Mouse (Mus musculus): Measurements from ENCODE around the gene Phxr2.

The Phxr2 gene

DNA sequence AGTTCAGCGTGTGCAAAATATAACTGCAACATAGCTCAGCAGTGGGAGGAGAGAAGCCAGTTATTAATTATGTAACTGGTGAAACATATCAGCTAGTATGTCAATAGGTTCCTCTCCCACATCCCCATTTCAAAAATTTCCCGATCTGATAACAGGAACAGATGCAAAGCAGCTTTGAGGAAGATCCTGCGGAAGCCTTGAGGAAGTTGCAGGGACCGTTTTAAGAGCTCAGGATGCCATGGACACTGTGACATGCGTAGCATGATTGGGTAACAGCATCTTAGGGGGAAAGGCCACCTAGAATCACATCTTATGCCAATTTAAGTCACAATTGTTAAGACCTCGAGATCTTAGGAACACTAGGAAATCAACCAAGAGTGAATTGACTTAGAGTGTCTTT is 36.2 kb downstream of the Phxr2 start:
- DNase-seq, result no peak

- no peak for DNase-seq
These were observed 40.1 kb downstream of the Phxr2 start for GRCm38 (mm10) chr10:99086029-99086428.

DNA sequence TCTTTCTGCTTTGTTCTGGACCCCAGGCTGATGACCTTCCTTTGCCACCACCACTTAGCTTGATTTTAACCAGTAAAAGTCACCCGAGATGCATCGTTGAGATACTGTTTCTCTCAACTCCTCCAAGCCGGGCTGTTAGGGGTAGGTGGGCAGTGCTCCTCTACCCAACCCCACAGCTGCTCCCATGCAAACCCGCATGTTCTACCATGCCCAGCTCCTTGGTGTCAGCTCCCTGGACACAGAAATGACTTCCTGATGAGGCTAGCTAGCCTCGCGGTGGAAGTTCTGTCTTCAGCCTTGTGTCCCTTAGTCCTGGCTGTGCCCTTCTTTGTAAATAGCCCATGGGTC is 40.9 kb downstream of the Phxr2 start:
- no peak for DNase-seq

- DNase-seq, result peak; percentile 74 to 80
These were observed 41.5 kb downstream of the Phxr2 start for GRCm38 (mm10) chr10:99084397-99085239.

DNA sequence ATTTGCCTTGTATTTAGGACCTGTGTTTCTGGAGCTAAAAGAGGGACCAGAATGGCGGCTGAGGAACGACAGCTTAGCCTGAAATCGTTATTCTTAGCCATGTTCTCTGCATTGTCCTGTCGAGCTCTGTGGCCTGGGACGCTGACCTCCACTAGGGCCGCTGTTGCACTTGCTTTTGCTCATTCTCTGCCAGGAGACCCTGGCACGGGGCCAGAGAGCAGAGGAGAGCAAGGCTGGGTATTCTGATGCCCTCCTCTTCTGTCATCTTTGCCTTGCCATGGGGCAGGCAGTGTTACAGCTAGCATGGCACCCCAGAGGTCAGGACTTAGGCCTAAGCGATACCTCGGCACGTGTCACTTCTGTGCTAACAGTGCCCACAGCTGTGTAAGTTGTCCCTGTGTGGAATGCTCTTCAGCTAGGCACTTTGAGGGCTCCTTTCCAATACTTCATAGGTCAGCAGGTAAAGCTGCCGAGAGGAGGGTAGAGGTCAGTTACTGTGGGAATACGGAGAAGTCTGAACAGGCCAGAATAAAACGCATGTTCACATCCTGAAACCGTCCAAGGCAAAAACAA is 42.6 kb downstream of the Phxr2 start:
- no peak for DNase-seq

- no peak for DNase-seq
These were observed 44.5 kb downstream of the Phxr2 start for GRCm38 (mm10) chr10:99081569-99081990.

- DNase-seq, result no peak
These were observed 47.5 kb downstream of the Phxr2 start for GRCm38 (mm10) chr10:99078621-99079020.

GRCm38 (mm10) chr10:99076113-99076895 is 49.8 kb downstream of the Phxr2 start:
- no peak for DNase-seq

Measured in thymus, postnatal 36 days (tissue).